Mouse (Mus musculus) gastrocnemius, postnatal 36 days (tissue): ENCODE results near the gene Gm28269. TPM values are rescaled to one million over a fixed set of nuclear protein-coding genes. Genes with fewer than 3 reads are reported as not detected.

Experiments used
- DNase-seq, 2 experiments: peaks; one replicate each; pipeline ENCODE4 v3.0.0; 2022
- intact Hi-C: fragments of 180-260 bp; cut with DNase I; formaldehyde crosslinking; loops from one replicate; pipeline ENCODE4 v1.15.1; 2025
- long read RNA-seq, 2 experiments: library from polyadenylated mRNA; stranded (forward); transcript quantifications; one replicate each; pipeline ENCODE4 v2.0.0; 2021
- total RNA-seq, 2 experiments: library from RNA; stranded (reverse); gene quantifications; 2 replicates each; pipeline ENCODE4 v1.2.3; 2021

Gene Gm28269
- not detected for total RNA-seq
- long read RNA-seq, experiment 1 = 0 reads
- long read RNA-seq, experiment 2 = 0 reads

DNA sequence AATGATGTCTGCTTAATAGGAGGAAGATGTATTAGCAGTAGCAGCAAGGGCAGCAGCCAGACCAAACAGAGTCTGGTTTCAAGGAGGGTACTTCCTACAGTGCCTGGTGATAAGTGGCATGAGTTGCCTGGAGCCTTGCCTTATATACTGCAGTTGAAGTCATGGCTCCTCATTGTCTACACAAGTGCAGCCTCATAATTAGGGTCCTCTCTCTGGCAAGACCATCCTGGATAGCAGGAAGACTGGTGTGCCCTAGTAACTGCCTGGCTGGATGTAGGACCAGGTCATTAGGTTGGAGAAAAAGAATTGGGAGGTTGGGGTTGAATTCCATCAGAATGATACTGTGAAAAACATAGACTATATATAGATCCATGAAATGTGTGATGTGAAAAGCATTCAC is at the start of gene Gm28269:
Gene Gm28269 (minus strand): TSS at position 101 of the 400 bp plus-strand sequence.
- intact Hi-C loops = no loop called here
- no peak for DNase-seq

DNA sequence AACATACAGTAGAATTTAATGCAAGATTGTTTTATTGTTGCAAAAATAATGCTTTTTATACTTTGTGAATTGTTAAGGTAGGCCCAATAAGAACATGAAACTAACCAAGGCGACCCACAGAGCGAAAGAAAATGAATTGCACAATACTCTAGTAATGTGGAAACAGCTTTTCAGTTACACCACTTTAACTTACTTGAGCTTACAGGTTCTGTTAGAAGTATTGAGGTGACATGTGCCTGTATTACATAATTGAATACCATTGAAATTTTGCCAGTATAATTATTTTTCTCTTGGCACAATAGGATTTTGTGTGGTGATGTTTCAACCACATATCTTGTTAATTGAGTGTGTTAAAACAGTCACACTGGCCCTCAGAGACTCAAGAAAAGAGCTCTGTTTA is 28.0 kb downstream of the Gm28269 start:
- intact Hi-C loops = no loop called here
- DNase-seq = no peak

DNA sequence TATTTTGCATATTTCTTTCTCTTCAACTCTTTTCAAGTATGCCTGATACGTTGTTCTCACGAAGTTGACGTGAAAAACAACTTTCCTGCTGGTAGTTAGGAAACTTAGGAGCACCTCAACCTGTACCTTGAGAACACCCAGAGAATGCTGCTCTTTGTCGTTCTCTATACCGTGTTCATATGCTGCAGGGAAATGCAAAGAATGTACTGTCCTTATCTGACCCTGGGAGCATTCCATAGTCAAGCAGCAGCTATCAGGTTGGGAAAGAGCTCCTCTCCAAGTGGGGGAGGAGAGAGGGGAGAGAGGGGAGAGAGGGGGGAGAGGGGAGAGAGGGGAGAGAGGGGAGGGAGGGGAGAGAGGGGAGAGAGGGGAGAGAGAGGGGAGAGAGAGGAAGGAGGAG is 29.6 kb downstream of the Gm28269 start:
- no peak for DNase-seq
- intact Hi-C loops = no loop called here

DNA sequence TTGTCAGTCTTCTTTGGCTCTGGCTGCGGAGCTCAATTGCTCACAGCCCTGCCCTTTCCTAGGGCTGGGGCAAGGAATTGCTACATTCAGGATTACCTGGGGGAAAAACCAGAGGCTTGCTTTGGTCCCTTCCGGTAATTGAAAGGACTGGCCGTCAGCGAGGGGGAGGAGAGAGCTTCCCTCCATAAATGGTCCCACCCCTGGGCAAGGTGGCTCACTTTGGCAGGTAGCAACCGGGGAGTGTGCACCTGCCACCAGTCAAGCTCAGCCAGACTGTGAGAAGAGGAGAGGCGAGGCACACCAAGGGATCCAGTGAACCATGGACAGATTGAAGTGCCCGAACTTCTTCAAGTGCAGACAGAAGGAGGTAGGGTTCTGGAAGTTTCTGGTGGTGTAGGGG is 30.1 kb downstream of the Gm28269 start, which contains the start of gene Slc6a14:
Gene Slc6a14 (plus strand): TSS at position 68 of the 400 bp plus-strand sequence.
- intact Hi-C loops = no loop called here
- DNase-seq = no peak

DNA sequence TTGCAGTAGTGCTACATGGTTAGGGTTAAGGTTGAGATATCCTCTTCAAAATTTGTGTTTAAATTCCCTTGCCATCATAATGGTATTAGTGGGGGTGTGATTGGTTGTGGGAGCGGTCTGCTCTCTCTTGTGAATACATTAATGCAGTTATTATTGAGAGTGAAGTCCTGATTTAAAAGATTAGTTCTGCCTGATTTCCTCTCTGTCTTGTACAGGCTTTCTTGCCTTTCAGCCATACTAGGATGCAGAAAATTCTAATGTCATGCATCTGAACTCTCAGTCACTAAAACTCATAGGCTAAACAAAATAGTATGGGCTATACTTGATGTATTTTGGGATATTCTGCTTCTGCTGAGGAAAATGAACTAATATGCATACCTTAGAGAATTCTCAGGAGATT is 40.4 kb downstream of the Gm28269 start:
- intact Hi-C loops = no loop called here
- no peak for DNase-seq

DNA sequence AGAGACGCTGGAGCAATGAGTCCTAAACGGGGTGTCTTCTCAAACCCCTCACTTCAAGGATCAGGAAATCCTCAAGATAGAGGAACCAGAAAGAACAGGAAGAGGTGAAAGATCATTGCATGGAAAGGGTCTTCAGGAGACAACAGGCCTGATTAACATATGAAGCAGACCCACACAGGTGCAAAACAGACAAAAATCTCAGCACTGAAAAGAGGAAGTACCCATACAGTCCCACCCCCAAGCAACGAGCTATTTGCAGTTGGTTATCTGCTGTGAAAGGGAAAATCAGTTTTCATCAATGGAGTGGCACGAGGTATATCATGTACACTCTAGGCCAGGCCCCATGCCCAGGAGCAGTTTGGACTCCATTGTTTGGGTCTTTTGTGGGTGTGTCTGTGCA is 43.3 kb downstream of the Gm28269 start:
- no peak for DNase-seq
- intact Hi-C loops = no loop called here

DNA sequence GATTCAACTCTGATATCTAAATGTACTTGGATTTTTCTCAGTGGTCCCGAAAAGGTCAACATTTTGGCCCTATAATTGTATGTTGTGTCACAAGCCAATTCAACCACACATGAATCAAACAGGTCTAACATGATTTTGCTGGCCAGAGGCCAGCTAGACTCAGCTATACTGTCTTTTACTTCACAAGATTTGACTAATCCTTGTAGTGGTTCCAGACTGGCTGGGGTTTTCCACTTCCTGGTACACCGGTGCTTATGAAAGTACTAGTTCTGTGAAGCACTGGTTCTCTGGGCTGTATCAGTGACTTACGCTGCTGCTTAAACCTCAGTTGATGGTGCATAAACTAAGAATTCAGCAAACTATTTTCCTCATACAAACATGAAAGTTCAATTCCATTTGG is 49.2 kb downstream of the Gm28269 start:
- intact Hi-C loops = no loop called here
- DNase-seq = no peak

DNA sequence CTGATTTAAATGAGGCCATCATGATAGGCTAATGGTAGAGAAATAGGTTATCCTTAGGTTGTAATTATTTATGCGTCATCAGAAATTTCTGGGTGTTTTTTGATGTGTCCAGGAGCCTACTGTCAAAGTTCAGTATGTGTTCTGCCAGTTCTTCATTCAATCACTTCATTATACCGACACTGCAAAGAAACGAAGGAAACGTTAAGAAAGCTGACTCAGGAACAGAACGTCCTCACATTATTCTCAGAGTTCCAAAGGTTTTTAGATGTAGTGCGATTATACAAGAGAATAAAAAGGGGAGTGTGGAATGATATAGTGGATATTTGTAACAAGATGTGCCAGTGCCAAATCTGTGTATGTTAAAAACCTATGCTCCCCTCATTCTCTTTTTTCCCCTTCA is 49.7 kb downstream of the Gm28269 start:
- no peak for DNase-seq
- intact Hi-C loops = no loop called here

Other genes with a start within 250 kb of the Gm28269 start
- gene Slc6a14, start 30.2 kb downstream of the Gm28269 start, total RNA-seq = not detected